Mouse (Mus musculus) forebrain, embryonic 14.5 days (tissue): ENCODE data around the gene Ripk1. TPM values are rescaled to one million over a fixed set of nuclear protein-coding genes. Genes with fewer than 3 reads are reported as not detected.
A peak's percentile ranks its signal among the peaks of the same experiment; 100 is the strongest.

Experiments used
- ATAC-seq: fragments of 200-750 bp; cut with Nextera tagmentation; 2 replicates; pipeline ENCODE4 v1.8.0; 2017; ENCODE audit warnings: mild to moderate bottlenecking, moderate library complexity
- DNase-seq: peaks from one replicate; pipeline ENCODE4 v3.0.0-alpha.2; 2015; ENCODE audit warnings: low spot score
- H3K27ac ChIP-seq: fragments of 300-500 bp; sonication (generic); 2 replicates; pipeline ENCODE4 v1.5.1; 2014; ENCODE audit warnings: low read depth, mild to moderate bottlenecking, control low read depth, low read length, moderate library complexity
- H3K27me3 ChIP-seq: fragments of 300-500 bp; sonication (generic); replicated peaks from 2 replicates; pipeline ENCODE4 v1.6.1; 2014; ENCODE audit warnings: low read length, control low read depth, mixed read lengths; ENCODE audit not compliant: control insufficient read depth, insufficient read depth
- H3K36me3 ChIP-seq: fragments of 300-500 bp; sonication (generic); 2 replicates; pipeline ENCODE4 v1.6.1; 2014; ENCODE audit warnings: low read length, control low read depth; ENCODE audit not compliant: control insufficient read depth, insufficient read depth
- H3K4me1 ChIP-seq: fragments of 300-500 bp; sonication (generic); 2 replicates; pipeline ENCODE4 v1.6.1; 2014; ENCODE audit warnings: antibody characterized with exemption, low read length, control low read depth; ENCODE audit not compliant: control insufficient read depth, insufficient read depth
- H3K4me2 ChIP-seq: fragments of 300-500 bp; sonication (generic); 2 replicates; pipeline ENCODE4 v1.6.1; 2014; ENCODE audit warnings: mild to moderate bottlenecking, control low read depth, low read length
- H3K4me3 ChIP-seq: fragments of 300-500 bp; sonication (generic); 2 replicates; pipeline ENCODE4 v1.5.1; 2014; ENCODE audit warnings: low read depth, low read length, control low read depth
- H3K9ac ChIP-seq: fragments of 300-500 bp; sonication (generic); 2 replicates; pipeline ENCODE4 v1.6.1; 2014; ENCODE audit warnings: mild to moderate bottlenecking, low read length, control low read depth, moderate library complexity
- H3K9me3 ChIP-seq: fragments of 300-500 bp; sonication (generic); replicated peaks from 2 replicates; pipeline ENCODE4 v1.6.1; 2016; ENCODE audit warnings: low read length, control low read depth, mixed read lengths; ENCODE audit not compliant: control insufficient read depth
- WGBS: fragments of 180-500 bp; shearing (Covaris S2); extraction: QIAGEN DNeasy Blood & Tissue Kit; methylation state at CpG from one replicate; pipeline ENCODE4 v1.1.7; 2014; 5-methylcytosine and 5-hydroxymethylcytosine counted together
- polyA plus RNA-seq: library from polyadenylated mRNA; unstranded; fragments of >200 nt; fragmentation: Nextera tagmentation; extraction: Ambion mirVana; gene quantifications from 2 replicates; pipeline ENCODE4 v1.2.1, GENCODE M21; 2014

Gene Ripk1
- polyA plus RNA-seq, 1 experiment from 2014 or later, result 5.7 TPM

GRCm38 (mm10) chr13:34077492-34078271, 75.5 kb downstream of the Ripk1 start, which contains the start of gene Tubb2a:
TSS of gene Tubb2a (minus strand) at chr13:34078007.
- H3K9me3 ChIP-seq, result no peaks in the 10 kb centered on the region
- peaks cover 18% of the 10 kb centered on the region for H3K36me3 ChIP-seq
- peaks cover 15% of the 10 kb centered on the region; the same call in 1 of the 2 replicates for H3K4me1 ChIP-seq
- H3K9ac ChIP-seq, result peak within 1 kb of the TSS; percentile 92
- peak within 1 kb of the TSS; percentile 87 for H3K27ac ChIP-seq
- ATAC-seq (peak; percentile 89), DNase-seq (peak; percentile 93)
- H3K4me2 ChIP-seq, result peak within 1 kb of the TSS; percentile 77
- H3K27me3 ChIP-seq, result no peaks in the 10 kb centered on the region
- under 1% methylated on average over 37 of the region's 45 CpGs for WGBS
- peak within 1 kb of the TSS; percentile 85 for H3K4me3 ChIP-seq

- no peaks in the 10 kb centered on the region for H3K9me3 ChIP-seq
- H3K27ac ChIP-seq, result peak overlapping the region; percentile 21; the same call in 1 of the 2 replicates
- H3K9ac ChIP-seq, result peak overlapping the region; percentile 92; the same call in 1 of the 2 replicates
- H3K4me1 ChIP-seq, result peaks cover 13% of the 10 kb centered on the region; the same call in 1 of the 2 replicates
- no peaks in the 10 kb centered on the region for H3K27me3 ChIP-seq
- ATAC-seq, result no peak
- DNase-seq, result no peak
- 43% methylated on average over 16 of the region's 16 CpGs for WGBS
- peak overlapping the region; percentile 77 for H3K4me2 ChIP-seq
- H3K4me3 ChIP-seq, result peak overlapping the region; percentile 85
- peaks cover 14% of the 10 kb centered on the region for H3K36me3 ChIP-seq
Observed at GRCm38 (mm10) chr13:34078500-34079280, 76.5 kb downstream of the Ripk1 start.

- WGBS, result 94% methylated on average over 3 of the region's 3 CpGs
- no peak for ATAC-seq
- H3K9ac ChIP-seq, result no peak overlapping the region
- no peaks in the 10 kb centered on the region for H3K9me3 ChIP-seq
- no peak overlapping the region for H3K27ac ChIP-seq
- H3K4me1 ChIP-seq, result peaks cover 13% of the 10 kb centered on the region; the same call in 1 of the 2 replicates
- H3K4me2 ChIP-seq, result no peak overlapping the region
- no peaks in the 10 kb centered on the region for H3K27me3 ChIP-seq
- no peak for DNase-seq
- peaks cover 9% of the 10 kb centered on the region; the same call in 1 of the 2 replicates for H3K36me3 ChIP-seq
- no peak overlapping the region for H3K4me3 ChIP-seq
Observed at GRCm38 (mm10) chr13:34079801-34080200, 77.6 kb downstream of the Ripk1 start.

DNA sequence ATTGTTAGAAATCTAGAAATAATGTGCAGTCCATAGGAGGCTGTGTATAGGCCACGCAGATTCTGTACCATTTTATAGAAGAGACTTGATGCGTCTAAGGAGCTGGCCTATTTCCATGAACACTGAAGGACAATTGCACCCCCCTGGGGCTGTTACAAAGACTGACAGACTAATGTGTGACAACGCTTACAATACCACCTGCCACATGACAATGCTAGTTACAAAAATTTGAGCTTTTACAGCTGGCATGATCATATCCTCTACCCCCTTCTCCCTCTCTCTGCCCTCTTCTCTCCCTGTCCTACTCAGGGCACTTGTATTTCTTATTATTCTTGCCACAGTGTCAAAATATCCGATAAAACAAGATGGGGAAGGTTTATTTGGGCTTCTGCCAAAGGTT, 79.8 kb downstream of the Ripk1 start:
- H3K27me3 ChIP-seq, result no peaks in the 10 kb centered on the region
- H3K4me2 ChIP-seq, result no peak overlapping the region
- 57% methylated on average over 4 of the region's 4 CpGs for WGBS
- no peak overlapping the region for H3K9ac ChIP-seq
- ATAC-seq, result no peak
- peak; percentile 33 for DNase-seq
- no peaks in the 10 kb centered on the region for H3K36me3 ChIP-seq
- no peaks in the 10 kb centered on the region for H3K9me3 ChIP-seq
- H3K4me1 ChIP-seq, result peaks cover 10% of the 10 kb centered on the region; the same call in 1 of the 2 replicates
- no peak overlapping the region for H3K4me3 ChIP-seq
- no peak overlapping the region for H3K27ac ChIP-seq

DNA sequence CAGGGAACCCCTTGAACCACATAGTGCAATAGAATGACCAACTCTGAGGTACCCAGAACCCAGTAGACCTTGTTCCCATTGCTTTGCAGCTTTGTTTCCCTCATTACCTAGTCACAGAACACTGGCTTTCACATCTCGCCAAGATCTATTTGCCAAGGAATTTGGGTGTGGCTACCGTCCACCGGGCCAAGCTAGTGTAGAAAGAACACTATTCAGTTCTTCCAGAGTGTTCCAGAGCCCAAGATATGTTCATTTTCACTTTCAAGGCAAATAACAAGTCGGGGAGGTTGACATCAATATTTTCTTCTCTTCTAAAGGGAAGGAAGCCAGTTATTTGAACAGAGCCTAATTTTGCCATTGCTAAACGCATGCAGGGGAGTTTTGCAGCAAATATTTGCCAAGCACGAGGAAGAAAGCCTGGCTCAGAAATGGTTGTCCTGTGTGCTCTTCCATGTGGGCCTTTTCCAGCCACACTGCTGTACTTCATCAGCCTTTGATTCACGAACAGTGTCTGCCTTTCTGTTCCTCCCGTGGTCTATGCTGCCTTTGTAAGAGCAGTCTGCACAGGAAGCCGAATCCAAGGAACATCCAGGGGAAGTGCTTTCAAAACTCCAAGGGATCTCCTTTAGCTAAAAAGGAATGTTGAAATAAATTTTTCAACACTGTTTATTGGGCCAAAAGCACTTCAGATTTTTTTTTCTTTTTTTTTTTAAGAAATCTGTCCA, 82.0 kb downstream of the Ripk1 start:
- Histone ChIP-seq H3K9ac (no peak overlapping the region), H3K9me3 (no peaks in the 10 kb centered on the region), H3K4me3 (no peak overlapping the region), H3K27ac (no peak overlapping the region), H3K4me1 (peaks cover 18% of the 10 kb centered on the region), H3K36me3 (no peaks in the 10 kb centered on the region), H3K4me2 (no peak overlapping the region), H3K27me3 (no peaks in the 10 kb centered on the region)
- no peak for DNase-seq
- no peak for ATAC-seq
- WGBS, result 74% methylated on average over 9 of the region's 9 CpGs

Other genes with a start within 250 kb of the Ripk1 start
- gene Serpinb6e, start 159.0 kb upstream of the Ripk1 start, polyA plus RNA-seq, result not detected in 2 replicates
- gene Serpinb6c, start 96.7 kb upstream of the Ripk1 start, polyA plus RNA-seq, result 0.16 and 0.34 TPM in 2 replicates
- 5.2 and 7.4 TPM in 2 replicates for gene Nqo2, start 37.7 kb upstream of the Ripk1 start, polyA plus RNA-seq
- gene Serpinb6a, start 431 bp downstream of the Ripk1 start, polyA plus RNA-seq, result 42.2 and 43.1 TPM in 2 replicates
- gene Bphl, start 35.2 kb downstream of the Ripk1 start, polyA plus RNA-seq, result 35.1 and 36.2 TPM in 2 replicates
- gene Tubb2a, start 75.6 kb downstream of the Ripk1 start, polyA plus RNA-seq, result 1,376 and 1,776 TPM in 2 replicates
- 670 and 797 TPM in 2 replicates for gene Tubb2b, start 128.1 kb downstream of the Ripk1 start, polyA plus RNA-seq
- 92.0 and 113 TPM in 2 replicates for gene Psmg4, start 160.6 kb downstream of the Ripk1 start, polyA plus RNA-seq